Mouse (Mus musculus) heart, adult 10 weeks (tissue): Measurements from ENCODE around the gene Gm28041. TPM values are rescaled to one million over a fixed set of nuclear protein-coding genes. Genes with fewer than 3 reads are reported as not detected.

Experiments used
- polyA plus RNA-seq: library from polyadenylated mRNA; stranded (reverse); fragments of 350-450 nt; fragmentation: Illumina TruSeq; extraction: RNeasy Lipid Tissue Mini Kit (QIAGEN cat#74804); gene quantifications from one replicate; pipeline ENCODE4 v1.2.3, GENCODE M21; 2014; ENCODE audit warnings: low read depth, low replicate concordance

Gene Gm28041
- not detected for polyA plus RNA-seq

GRCm38 (mm10) chr13:67375050-67375911, at the start of gene Gm28041, which contains the start of gene Zfp456:
Gene Gm28041, minus strand, starts transcription at chr13:67375733.
Gene Zfp456, minus strand, starts transcription at chr13:67375810.

GRCm38 (mm10) chr13:67421207-67421857, 45.8 kb upstream of the Gm28041 start, which contains the start of gene Zfp459:
Gene Zfp459, minus strand, starts transcription at chr13:67421418.

GRCm38 (mm10) chr13:67399183-67399903, 23.8 kb upstream of the Gm28041 start, which contains the start of gene Zfp429:
Gene Zfp429, minus strand, starts transcription at chr13:67399819.

GRCm38 (mm10) chr13:67360131-67360744, 15.3 kb downstream of the Gm28041 start, which contains the start of the genes Gm28044 and Zfp953:
Gene Gm28044, minus strand, starts transcription at chr13:67360536.
Gene Zfp953, minus strand, starts transcription at chr13:67360605.

GRCm38 (mm10) chr13:67332019-67332724, 43.4 kb downstream of the Gm28041 start, which contains the start of gene Zfp595:
Gene Zfp595, minus strand, starts transcription at chr13:67332570.

GRCm38 (mm10) chr13:67305822-67306672, 69.5 kb downstream of the Gm28041 start, which contains the start of gene Zfp457:
Gene Zfp457, minus strand, starts transcription at chr13:67306485.

Other genes with a start within 250 kb of the Gm28041 start
- gene Rsl1, start 202.6 kb downstream of the Gm28041 start, polyA plus RNA-seq: 4.3 TPM
- gene Zfp455, start 181.2 kb downstream of the Gm28041 start, polyA plus RNA-seq: 0.63 TPM
- gene Zfp458, start 97.3 kb downstream of the Gm28041 start, polyA plus RNA-seq: 0.99 TPM
- gene Zfp457, start 69.2 kb downstream of the Gm28041 start, polyA plus RNA-seq: 2.1 TPM
- 2.4 TPM for gene Zfp595, start 43.2 kb downstream of the Gm28041 start, polyA plus RNA-seq
- gene Gm28044, start 15.2 kb downstream of the Gm28041 start, polyA plus RNA-seq: 2.9 TPM
- gene Zfp953, start 15.1 kb downstream of the Gm28041 start, polyA plus RNA-seq: 1.2 TPM
- 1.0 TPM for gene Zfp456, start 77 bp upstream of the Gm28041 start, polyA plus RNA-seq
- 2.2 TPM for gene Zfp429, start 24.1 kb upstream of the Gm28041 start, polyA plus RNA-seq
- gene Zfp459, start 45.7 kb upstream of the Gm28041 start, polyA plus RNA-seq: 1.7 TPM
- gene Zfp874a, start 75.9 kb upstream of the Gm28041 start, polyA plus RNA-seq: 6.8 TPM
- 14.5 TPM for gene Zfp874b, start 108.5 kb upstream of the Gm28041 start, polyA plus RNA-seq
- gene Zfp58, start 124.8 kb upstream of the Gm28041 start, polyA plus RNA-seq: 4.5 TPM
- not detected for gene Gm26965, start 150.4 kb upstream of the Gm28041 start, polyA plus RNA-seq
- gene Zfp87, start 150.4 kb upstream of the Gm28041 start, polyA plus RNA-seq: 11.1 TPM
- gene Zfp748, start 178.1 kb upstream of the Gm28041 start, polyA plus RNA-seq: 3.5 TPM
- 3.2 TPM for gene Zfp729b, start 234.0 kb upstream of the Gm28041 start, polyA plus RNA-seq